Mouse (Mus musculus): Measurements from ENCODE around the gene Mrvi1. TPM values are rescaled to one million over a fixed set of nuclear protein-coding genes. Genes with fewer than 3 reads are reported as not detected.

Mrvi1 gene
- not detected in 2 replicates for polyA plus RNA-seq (2012; ENCODE audit: insufficient read depth, insufficient read length, low replicate concordance, missing spikeins)

DNA sequence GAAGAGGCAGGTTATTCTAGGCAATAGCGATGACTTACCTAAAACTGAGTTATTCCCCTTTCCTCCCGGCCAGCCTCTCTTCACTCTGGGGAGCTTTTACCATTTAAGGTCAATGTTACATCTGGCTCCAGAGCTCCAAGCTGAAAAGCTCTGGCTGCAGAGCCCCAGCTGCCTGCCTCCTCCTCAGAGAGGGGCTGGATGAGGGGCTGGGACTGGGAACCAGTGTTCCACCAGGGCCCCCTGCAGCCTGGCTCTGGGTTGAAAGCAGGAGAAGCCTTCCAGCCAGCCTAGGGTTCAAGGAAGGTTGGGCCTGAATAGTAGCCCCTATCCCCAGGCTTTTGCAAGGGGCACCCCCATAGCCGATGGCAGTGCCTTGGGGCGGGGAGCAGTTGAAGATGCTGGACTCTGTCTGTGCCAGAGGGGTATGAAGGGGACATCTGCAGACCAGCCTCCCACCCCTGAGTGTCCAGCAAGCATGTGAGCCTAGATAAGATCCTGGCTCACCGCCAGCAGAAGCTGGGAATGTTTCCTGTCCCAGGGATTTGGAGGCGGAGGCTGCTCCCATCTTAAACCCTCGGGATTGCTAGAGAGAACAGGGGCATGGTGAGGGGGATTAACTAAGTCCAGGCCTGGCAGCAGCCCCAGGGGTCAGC is at the start of gene Mrvi1:
Gene Mrvi1 (minus strand): TSS at position 409 of the 653 bp plus-strand sequence.
- Histone ChIP-seq H3K4me1 (ENCODE audit: control insufficient read depth, insufficient read depth, low read length) (peaks cover 15% of the 10 kb centered on the region), H3K4me3 (ENCODE audit: insufficient read depth, low read depth, low read length) (no peak within 1 kb of the TSS), H3K27ac (ENCODE audit: insufficient read depth, low read depth, low read length) (peak within 1 kb of the TSS; percentile 13; the same call in 1 of the 2 replicates)
- WGBS: 58% methylated on average over 7 of the region's 7 CpGs
- TF ChIP-seq POLR2A (IDR thresholded peaks at IDR 0.05; ENCODE audit: insufficient read depth, low read depth, low read length) (no peak), CTCF (IDR thresholded peaks at IDR 0.05; ENCODE audit: insufficient read depth, low read depth, low read length) (no peak)

DNA sequence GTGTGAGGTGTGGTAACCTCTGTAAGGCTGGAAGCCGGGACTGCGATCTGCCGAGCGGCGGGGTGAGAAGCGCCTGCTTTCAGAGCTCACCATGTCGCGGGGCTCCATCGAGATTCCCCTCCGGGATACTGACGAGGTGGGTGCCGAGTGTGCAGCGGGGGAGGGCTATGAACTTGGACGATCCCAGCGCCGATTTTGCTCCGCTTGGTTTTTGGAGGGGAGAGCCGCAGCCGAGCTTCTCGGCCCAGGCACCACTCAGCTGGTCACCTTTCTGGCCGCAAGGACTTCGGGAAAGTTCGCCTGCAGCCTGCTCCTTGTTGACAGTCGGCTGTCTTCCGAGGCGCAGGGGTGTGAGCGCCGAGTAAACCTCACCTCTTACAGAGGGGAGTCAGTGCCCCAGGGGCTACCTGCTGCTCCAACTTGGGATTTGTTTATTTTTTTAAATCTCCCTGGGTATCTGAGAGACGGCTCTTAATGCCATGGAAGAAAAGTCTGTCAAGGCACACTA is 46.8 kb upstream of the Mrvi1 start:
- peak overlapping the region; percentile 68 for H3K4me3 ChIP-seq (ENCODE audit: insufficient read depth, low read depth, low read length)
- WGBS: under 1% methylated on average over 29 of the region's 29 CpGs
- TF ChIP-seq CTCF (IDR thresholded peaks at IDR 0.05; ENCODE audit: insufficient read depth, low read depth, low read length): no peak
- TF ChIP-seq POLR2A (IDR thresholded peaks at IDR 0.05; ENCODE audit: insufficient read depth, low read depth, low read length): no peak
- H3K4me1 ChIP-seq (ENCODE audit: control insufficient read depth, insufficient read depth, low read length): peaks cover 5% of the 10 kb centered on the region
- peak overlapping the region; percentile 90; the same call in 1 of the 2 replicates for H3K27ac ChIP-seq (ENCODE audit: insufficient read depth, low read depth, low read length)

DNA sequence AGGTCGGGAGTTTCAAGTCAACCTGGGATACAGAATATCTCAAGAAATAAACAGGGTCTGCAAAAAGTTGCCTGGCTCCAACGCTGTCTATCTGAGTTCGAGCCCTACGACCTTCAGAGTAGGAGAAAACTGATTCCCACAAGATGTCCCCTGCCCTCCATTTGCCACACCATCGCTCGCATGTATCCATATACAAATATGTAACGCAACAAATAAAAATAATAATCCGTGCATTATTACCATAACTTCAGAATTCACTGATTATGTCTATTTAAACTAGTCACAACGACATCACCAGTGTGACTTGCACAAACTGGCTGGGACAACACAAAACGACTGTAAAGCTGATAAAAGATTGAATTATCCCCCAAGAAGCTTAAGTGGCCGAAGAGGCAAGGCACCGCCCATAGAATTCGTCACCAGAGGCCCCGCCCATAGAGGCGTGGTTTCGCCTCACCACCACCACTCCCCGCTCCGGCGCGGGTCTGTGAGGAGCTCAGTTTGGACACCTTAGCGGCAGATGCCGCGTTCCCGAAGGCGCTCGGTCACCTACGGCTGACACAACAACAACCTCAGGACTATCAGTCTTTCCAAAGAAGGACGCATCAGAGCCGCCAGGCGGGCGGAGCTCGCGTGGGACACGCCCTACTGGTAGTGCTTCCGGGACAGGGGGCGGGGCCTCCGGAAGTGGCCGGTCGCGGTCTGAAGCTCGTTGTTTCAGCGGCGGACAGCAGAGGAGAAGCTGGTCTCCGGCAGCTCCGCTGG is 46.2 kb upstream of the Mrvi1 start, which contains the start of gene Ctr9:
Gene Ctr9 (plus strand): TSS at position 671 of the 765 bp plus-strand sequence.
- 5% methylated on average over 45 of the region's 45 CpGs for WGBS
- Histone ChIP-seq H3K27ac (ENCODE audit: insufficient read depth, low read depth, low read length) (peak within 1 kb of the TSS; percentile 90), H3K4me1 (ENCODE audit: control insufficient read depth, insufficient read depth, low read length) (peaks cover 7% of the 10 kb centered on the region), H3K4me3 (ENCODE audit: insufficient read depth, low read depth, low read length) (peak within 1 kb of the TSS; percentile 68)
- no peak for TF ChIP-seq CTCF (IDR thresholded peaks at IDR 0.05; ENCODE audit: insufficient read depth, low read depth, low read length)
- TF ChIP-seq POLR2A (IDR thresholded peaks at IDR 0.05; ENCODE audit: insufficient read depth, low read depth, low read length): peak; percentile 84

DNA sequence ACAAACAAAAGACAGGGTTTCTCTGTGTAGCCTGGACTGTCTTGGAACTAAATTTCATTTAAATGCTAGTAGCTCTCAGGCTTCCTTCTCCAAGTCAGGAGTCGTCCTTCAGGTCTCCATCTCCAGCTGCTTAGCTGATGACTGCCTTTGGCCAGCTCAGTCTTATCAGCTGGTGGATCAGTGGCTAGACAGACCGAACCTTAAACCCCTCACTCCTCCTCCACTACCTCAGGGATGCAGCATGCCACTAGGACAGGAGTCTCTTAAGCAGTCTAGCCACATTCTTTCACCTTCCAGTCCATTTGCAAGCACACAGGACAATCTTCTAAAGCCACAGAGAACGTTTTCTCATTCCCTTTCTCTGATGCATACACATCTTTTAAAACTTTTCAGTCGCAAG is 42.7 kb upstream of the Mrvi1 start:
- H3K4me3 ChIP-seq (ENCODE audit: insufficient read depth, low read depth, low read length): no peak overlapping the region
- H3K27ac ChIP-seq (ENCODE audit: insufficient read depth, low read depth, low read length): no peak overlapping the region
- H3K4me1 ChIP-seq (ENCODE audit: control insufficient read depth, insufficient read depth, low read length): peaks cover 7% of the 10 kb centered on the region
- 82% methylated on average over 4 of the region's 4 CpGs for WGBS
- TF ChIP-seq CTCF (IDR thresholded peaks at IDR 0.05; ENCODE audit: insufficient read depth, low read depth, low read length): no peak
- no peak for TF ChIP-seq POLR2A (IDR thresholded peaks at IDR 0.05; ENCODE audit: insufficient read depth, low read depth, low read length)

DNA sequence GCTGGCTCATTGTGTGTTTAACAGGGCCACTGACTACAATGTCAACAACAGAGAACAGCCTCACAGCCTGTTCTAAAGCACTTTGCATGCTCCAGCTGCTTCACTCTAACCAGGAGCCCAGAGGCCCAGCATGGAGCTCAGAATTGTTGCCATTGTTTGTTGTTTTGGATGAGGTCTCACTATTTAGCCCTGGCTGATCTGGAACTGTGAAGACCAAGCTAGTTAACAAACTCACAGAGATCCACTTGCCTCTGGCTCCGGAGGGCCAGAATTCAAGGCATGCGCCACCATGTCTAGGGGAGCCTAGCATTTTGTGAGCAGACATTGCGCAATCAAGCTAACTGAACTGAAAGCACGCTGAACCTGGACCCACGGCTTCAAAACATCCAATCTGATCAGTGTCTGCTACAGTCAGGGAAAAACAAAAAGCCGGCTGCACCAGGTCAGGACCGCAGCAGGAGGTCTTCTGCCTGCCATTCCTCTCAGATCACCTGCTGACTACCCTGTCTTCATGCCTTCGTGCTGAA is 41.9 kb upstream of the Mrvi1 start:
- Histone ChIP-seq H3K4me1 (ENCODE audit: control insufficient read depth, insufficient read depth, low read length) (peaks cover 7% of the 10 kb centered on the region), H3K27ac (ENCODE audit: insufficient read depth, low read depth, low read length) (no peak overlapping the region), H3K4me3 (ENCODE audit: insufficient read depth, low read depth, low read length) (no peak overlapping the region)
- TF ChIP-seq CTCF (IDR thresholded peaks at IDR 0.05; ENCODE audit: insufficient read depth, low read depth, low read length): no peak
- no peak for TF ChIP-seq POLR2A (IDR thresholded peaks at IDR 0.05; ENCODE audit: insufficient read depth, low read depth, low read length)
- WGBS: 46% methylated on average over 8 of the region's 8 CpGs

DNA sequence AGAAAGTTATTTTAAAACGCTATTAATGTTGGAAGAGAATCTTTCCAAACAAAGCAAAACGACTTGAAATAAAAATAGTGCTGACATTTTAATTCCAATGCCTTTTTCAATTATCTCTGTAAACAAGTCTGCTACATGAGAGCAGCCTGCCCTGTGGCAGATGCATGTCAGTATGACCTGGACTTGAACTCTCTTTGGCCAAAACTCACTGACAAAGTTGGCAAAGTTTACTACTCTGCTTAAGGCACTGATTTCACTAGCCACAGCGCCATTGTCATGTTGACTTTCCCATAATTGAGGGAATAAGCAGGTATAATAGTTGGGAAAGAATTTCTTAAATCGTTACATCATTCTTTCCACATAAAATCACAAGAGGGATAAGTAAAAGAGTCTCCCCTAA is 38.6 kb upstream of the Mrvi1 start:
- WGBS: 67% methylated on average over 4 of the region's 4 CpGs
- H3K27ac ChIP-seq (ENCODE audit: insufficient read depth, low read depth, low read length): no peak overlapping the region
- H3K4me3 ChIP-seq (ENCODE audit: insufficient read depth, low read depth, low read length): no peak overlapping the region
- H3K4me1 ChIP-seq (ENCODE audit: control insufficient read depth, insufficient read depth, low read length): peaks cover 5% of the 10 kb centered on the region; the same call in 1 of the 2 replicates
- TF ChIP-seq POLR2A (IDR thresholded peaks at IDR 0.05; ENCODE audit: insufficient read depth, low read depth, low read length) (no peak), CTCF (IDR thresholded peaks at IDR 0.05; ENCODE audit: insufficient read depth, low read depth, low read length) (no peak)

DNA sequence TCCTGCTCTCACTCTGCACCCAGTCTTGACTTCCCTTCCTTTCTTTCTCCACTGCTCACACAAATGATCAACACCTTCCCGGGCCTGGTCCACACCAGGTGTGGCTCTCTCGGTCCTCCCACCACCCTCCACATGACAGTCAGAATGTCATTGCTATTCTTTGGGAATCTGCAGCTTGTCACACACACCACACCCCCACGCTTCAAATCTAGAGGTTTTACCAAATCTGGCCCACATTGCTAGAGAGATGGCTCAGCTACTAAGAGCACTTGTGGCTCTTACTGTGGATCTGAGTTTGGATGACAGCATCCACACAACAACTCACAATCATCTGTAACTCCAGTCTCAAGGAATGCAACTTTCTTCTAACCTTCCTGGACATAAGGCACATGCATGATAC is 34.7 kb upstream of the Mrvi1 start:
- TF ChIP-seq CTCF (IDR thresholded peaks at IDR 0.05; ENCODE audit: insufficient read depth, low read depth, low read length): no peak
- TF ChIP-seq POLR2A (IDR thresholded peaks at IDR 0.05; ENCODE audit: insufficient read depth, low read depth, low read length): no peak
- Histone ChIP-seq H3K27ac (ENCODE audit: insufficient read depth, low read depth, low read length) (no peak overlapping the region), H3K4me1 (ENCODE audit: control insufficient read depth, insufficient read depth, low read length) (peaks cover 2% of the 10 kb centered on the region; the same call in 1 of the 2 replicates), H3K4me3 (ENCODE audit: insufficient read depth, low read depth, low read length) (no peak overlapping the region)
- WGBS: 86% methylated on average over 3 of the region's 3 CpGs

DNA sequence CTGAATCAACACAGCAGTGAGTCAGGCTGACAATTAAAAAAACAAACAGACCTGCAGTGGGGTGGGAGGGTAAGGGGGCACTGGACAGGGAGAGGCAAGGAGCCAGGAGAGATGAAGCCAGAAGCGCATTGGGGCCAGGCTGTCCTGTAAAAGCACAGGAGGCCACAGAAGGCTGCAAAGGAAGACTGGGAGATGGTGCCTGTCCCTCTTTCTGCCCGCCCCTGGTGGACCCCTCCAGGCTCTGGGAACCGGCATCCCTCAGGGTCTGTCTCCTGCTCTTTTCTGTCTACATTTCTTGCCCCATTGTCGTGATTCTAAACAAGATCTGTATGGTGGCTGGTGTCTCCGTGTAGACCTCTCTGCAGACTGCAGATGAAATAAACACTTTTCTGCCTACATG is 33.5 kb upstream of the Mrvi1 start:
- TF ChIP-seq POLR2A (IDR thresholded peaks at IDR 0.05; ENCODE audit: insufficient read depth, low read depth, low read length): no peak
- no peak for TF ChIP-seq CTCF (IDR thresholded peaks at IDR 0.05; ENCODE audit: insufficient read depth, low read depth, low read length)
- WGBS: 79% methylated on average over 5 of the region's 5 CpGs
- Histone ChIP-seq H3K4me3 (ENCODE audit: insufficient read depth, low read depth, low read length) (no peak overlapping the region), H3K4me1 (ENCODE audit: control insufficient read depth, insufficient read depth, low read length) (peaks cover 2% of the 10 kb centered on the region; the same call in 1 of the 2 replicates), H3K27ac (ENCODE audit: insufficient read depth, low read depth, low read length) (no peak overlapping the region)

Data from olfactory bulb, adult 2 months (tissue).